Mouse (Mus musculus) CH12.LX (cell line): ENCODE measurements around the gene Ccdc158. TPM values are rescaled to one million over a fixed set of nuclear protein-coding genes. Genes with fewer than 3 reads are reported as not detected.
A peak's percentile ranks its signal among the peaks of the same experiment; 100 is the strongest.

Experiments
- DNase-seq: peaks from one replicate; pipeline ENCODE4 v3.0.0-alpha.2; 2013; ENCODE audit errors: extremely low read depth
- H3K27ac ChIP-seq: 2 replicates; pipeline ENCODE4 v1.5.1; 2012; ENCODE audit warnings: low read depth, mild to moderate bottlenecking, control low read depth, moderate library complexity; ENCODE audit not compliant: insufficient read depth
- H3K27me3 ChIP-seq: replicated peaks from 2 replicates; pipeline ENCODE3; 2012; ENCODE audit warnings: inconsistent platforms
- H3K36me3 ChIP-seq, 2 experiments: replicated peaks in 1 of 2; 2 replicates each; pipeline versions ENCODE3 to v1.6.1; 2012; ENCODE audit warnings: inconsistent platforms in 1 of 2, low read length in 1 of 2, mild to moderate bottlenecking in 1 of 2, mixed read lengths in 1 of 2, moderate library complexity in 1 of 2; ENCODE audit not compliant: control insufficient read depth in 1 of 2, insufficient read depth in 1 of 2
- H3K4me1 ChIP-seq, 2 experiments: 2 replicates each; pipeline ENCODE4 v1.6.1; 2012; ENCODE audit warnings: inconsistent platforms in 1 of 2, moderate library complexity in 1 of 2; ENCODE audit not compliant: insufficient read depth in 2 of 2, control insufficient read depth in 1 of 2
- H3K4me2 ChIP-seq: 2 replicates; pipeline ENCODE4 v1.6.1; 2012; ENCODE audit warnings: low read depth, mild to moderate bottlenecking, control low read depth; ENCODE audit not compliant: poor library complexity, insufficient read depth, severe bottlenecking
- H3K4me3 ChIP-seq, 3 experiments: fragments of 150-350 bp in 1 of 3; sonication (generic) in 1 of 3; replicated peaks in 1 of 3; 2 replicates each; pipeline versions ENCODE3 to v1.5.1; 2011 to 2012; ENCODE audit warnings: low read depth in 2 of 3, low read length in 2 of 3, mild to moderate bottlenecking in 2 of 3, moderate library complexity in 2 of 3, control low read depth in 1 of 3, improper control_type of control experiment in 1 of 3, inconsistent platforms in 1 of 3, mixed read lengths in 1 of 3; ENCODE audit not compliant: poor library complexity in 1 of 3
- H3K79me2 ChIP-seq: replicated peaks from 2 replicates; pipeline ENCODE4 v1.6.1; 2012; ENCODE audit warnings: mild to moderate bottlenecking, moderate library complexity; ENCODE audit not compliant: control insufficient read depth, poor library complexity, insufficient read depth, severe bottlenecking; ENCODE audit errors: extremely low read depth
- H3K9ac ChIP-seq: 2 replicates; pipeline ENCODE4 v1.6.1; 2012; ENCODE audit warnings: low read depth, mild to moderate bottlenecking, control low read depth, moderate library complexity; ENCODE audit not compliant: insufficient read depth
- H3K9me3 ChIP-seq: replicated peaks from 2 replicates; pipeline ENCODE3; 2012; ENCODE audit warnings: low read length, inconsistent platforms, mixed read lengths
- CHD1 ChIP-seq: IDR thresholded peaks from 2 replicates; pipeline ENCODE4 v1.6.1; 2012; ENCODE audit warnings: low read depth, low read length, improper control_type of control experiment, inconsistent platforms
- CHD2 ChIP-seq: IDR thresholded peaks from 2 replicates; pipeline ENCODE4 v1.6.1; 2011; ENCODE audit warnings: low read length, improper control_type of control experiment
- CTCF ChIP-seq, 2 experiments: IDR thresholded peaks in 1 of 2; conservative IDR thresholded peaks in 1 of 2; 2 replicates each; pipeline ENCODE4 v1.5.1; 2011 to 2012; ENCODE audit warnings: low read depth in 2 of 2, low read length in 2 of 2, improper control_type of control experiment in 1 of 2, inconsistent platforms in 1 of 2, mild to moderate bottlenecking in 1 of 2, moderate library complexity in 1 of 2
- E2F4 ChIP-seq: IDR thresholded peaks from 2 replicates; pipeline ENCODE4 v1.6.1; 2011; ENCODE audit warnings: low read depth, low read length, improper control_type of control experiment; ENCODE audit not compliant: insufficient replicate concordance
- ELF1 ChIP-seq: IDR thresholded peaks from 2 replicates; pipeline ENCODE4 v1.6.1; 2014; ENCODE audit warnings: low read depth, mild to moderate bottlenecking, inconsistent platforms, low read length, improper control_type of control experiment
- EP300 ChIP-seq: IDR thresholded peaks from 2 replicates; pipeline ENCODE4 v1.6.1; 2011; ENCODE audit warnings: low read length, improper control_type of control experiment
- ETS1 ChIP-seq: conservative IDR thresholded peaks from 2 replicates; pipeline ENCODE4 v1.6.1; 2012; ENCODE audit warnings: low read depth, mild to moderate bottlenecking, inconsistent platforms, low read length, improper control_type of control experiment, moderate library complexity
- GABPA ChIP-seq: IDR thresholded peaks from 2 replicates; pipeline ENCODE4 v1.6.1; 2012; ENCODE audit warnings: low read depth, low read length, improper control_type of control experiment, inconsistent platforms; ENCODE audit not compliant: insufficient replicate concordance
- IRF4 ChIP-seq: IDR thresholded peaks from 2 replicates; pipeline ENCODE4 v1.6.1; 2014; ENCODE audit warnings: low read depth, mild to moderate bottlenecking, inconsistent platforms, low read length, improper control_type of control experiment
- KAT2A ChIP-seq: IDR thresholded peaks from 2 replicates; pipeline ENCODE4 v1.6.1; 2012; ENCODE audit warnings: low read length, improper control_type of control experiment, inconsistent platforms; ENCODE audit not compliant: insufficient replicate concordance
- MAFK ChIP-seq: IDR thresholded peaks from 2 replicates; pipeline ENCODE4 v1.6.1; 2011; ENCODE audit warnings: low read length, improper control_type of control experiment; ENCODE audit not compliant: insufficient replicate concordance
- MAZ ChIP-seq: IDR thresholded peaks from 2 replicates; pipeline ENCODE4 v1.6.1; 2012; ENCODE audit warnings: low read depth, mild to moderate bottlenecking, inconsistent platforms, low read length, improper control_type of control experiment, moderate library complexity
- MEF2A ChIP-seq: IDR thresholded peaks from 2 replicates; pipeline ENCODE4 v1.6.1; 2014; ENCODE audit warnings: low read depth, mild to moderate bottlenecking, inconsistent platforms, low read length, improper control_type of control experiment, borderline replicate concordance
- PAX5 ChIP-seq: IDR thresholded peaks from 2 replicates; pipeline ENCODE4 v1.6.1; 2012; ENCODE audit warnings: low read length, inconsistent platforms, mixed read lengths
- POLR2A ChIP-seq: IDR thresholded peaks from 2 replicates; pipeline ENCODE4 v1.6.1; 2011; ENCODE audit warnings: low read depth, mild to moderate bottlenecking, improper control_type of control experiment, low read length
- RAD21 ChIP-seq: IDR thresholded peaks from 2 replicates; pipeline ENCODE4 v1.6.1; 2011; ENCODE audit warnings: low read depth, mild to moderate bottlenecking, low read length, improper control_type of control experiment, moderate library complexity
- RCOR1 ChIP-seq: conservative IDR thresholded peaks from 2 replicates; pipeline ENCODE4 v1.6.1; 2012; ENCODE audit warnings: low read depth, mild to moderate bottlenecking, inconsistent platforms, low read length, improper control_type of control experiment
- SMC3 ChIP-seq: IDR thresholded peaks from 2 replicates; pipeline ENCODE4 v1.6.1; 2011; ENCODE audit warnings: low read depth, low read length, improper control_type of control experiment
- USF1 ChIP-seq: IDR thresholded peaks from 2 replicates; pipeline ENCODE4 v1.6.1; 2014; ENCODE audit warnings: low read depth, mild to moderate bottlenecking, inconsistent platforms, low read length, improper control_type of control experiment
- USF2 ChIP-seq: conservative IDR thresholded peaks from 2 replicates; pipeline ENCODE4 v1.6.1; 2011; ENCODE audit warnings: low read depth, low read length, improper control_type of control experiment
- ZC3H11A ChIP-seq: IDR thresholded peaks from 2 replicates; pipeline ENCODE4 v1.6.1; 2012; ENCODE audit warnings: low read depth, mild to moderate bottlenecking, inconsistent platforms, low read length, improper control_type of control experiment
- ZNF384 ChIP-seq: IDR thresholded peaks from 2 replicates; pipeline ENCODE4 v1.6.1; 2012; ENCODE audit warnings: low read depth, low read length, improper control_type of control experiment, inconsistent platforms
- dilution Hi-C: fragments of 300-500 bp; cut with MboI; formaldehyde crosslinking; loops from 2 replicates; pipeline ENCODE4 v1.14.3; 2020; ENCODE audit warnings: low sequenced_read_pairs; ENCODE audit not compliant: extremely low pct_unique_long_range_greater_than_20kb, extremely low pct_ligation_motif_present
- in situ Hi-C: fragments of 300-500 bp; cut with MboI; formaldehyde crosslinking; loops from 3 replicates; pipeline ENCODE4 v1.14.3; 2019; ENCODE audit warnings: low sequenced_read_pairs, low pct_ligation_motif_present, low pct_unique_long_range_greater_than_20kb, mixed read lengths
- polyA plus RNA-seq: library from polyadenylated mRNA; unstranded; fragments of >175 nt; gene quantifications from 2 replicates; pipeline ENCODE4 v1.2.1, GENCODE M21; 2012; ENCODE audit warnings: low read depth; ENCODE audit not compliant: insufficient read length
- total RNA-seq, 2 experiments: library from RNA; depleted of rRNA; stranded (reverse); fragments of 300-350 nt in 1 of 2; fragments of >200 nt in 1 of 2; gene quantifications; 2 replicates each; pipeline ENCODE4 v1.2.3; 2012 to 2014

Gene Ccdc158
- total and polyA plus RNA-seq, 3 experiments = not detected

DNA sequence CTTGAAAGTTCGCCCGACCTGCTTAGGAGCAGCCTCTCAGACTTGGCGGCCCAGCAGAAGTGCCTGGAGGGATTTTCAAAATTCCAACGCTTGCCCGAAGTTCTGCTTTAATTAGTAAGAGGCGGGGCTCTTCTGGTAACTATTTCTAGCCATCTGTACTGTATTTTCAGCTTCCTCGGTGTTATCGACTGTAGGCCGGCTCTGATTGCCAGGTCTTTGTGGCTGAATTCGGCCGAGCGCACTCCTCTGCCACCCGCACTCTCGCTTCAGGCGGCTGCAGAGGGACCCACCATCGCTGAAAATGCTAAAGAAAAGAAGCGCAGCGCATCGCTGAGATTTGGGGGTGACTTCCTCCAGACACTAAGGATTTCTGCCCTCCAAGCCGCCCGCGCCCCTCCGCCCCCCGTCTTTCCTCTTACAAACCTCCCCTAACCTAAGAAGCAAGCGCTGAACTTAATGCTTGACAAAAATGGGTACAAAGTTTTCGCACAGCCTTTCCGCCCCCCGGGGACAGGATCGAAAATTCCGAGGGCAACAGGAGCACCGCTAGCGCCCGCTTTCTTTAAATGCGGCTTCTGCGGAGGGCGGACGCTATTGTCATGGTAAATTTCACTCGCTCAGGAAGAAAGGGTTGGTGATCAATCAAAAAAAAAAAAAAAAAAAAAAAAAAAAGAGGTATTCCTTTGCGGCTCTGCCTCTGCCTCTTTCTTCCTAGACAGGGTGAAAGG, 7.7 kb upstream of the Ccdc158 start:
- no peak for TF ChIP-seq SMC3
- no peak for TF ChIP-seq MAZ
- no peak for TF ChIP-seq GABPA
- TF ChIP-seq KAT2A = no peak
- TF ChIP-seq, all 38 proteins: peak for 0
- dilution Hi-C loops (no loop called here), in situ Hi-C loops (no loop called here)
- Histone ChIP-seq H3K79me2 (no peaks in the 10 kb centered on the region), H3K27ac (no peak overlapping the region), H3K27me3 (no peaks in the 10 kb centered on the region), H3K4me3 (no peak overlapping the region), H3K9ac (no peak overlapping the region), H3K36me3 (no peaks in the 10 kb centered on the region), H3K4me2 (no peak overlapping the region), H3K4me1 (peaks cover 1 to 7% of the 10 kb centered on the region in 2 experiments; a peak in 3 of 4 replicates), H3K9me3 (no peaks in the 10 kb centered on the region)
- no peak for DNase-seq

DNA sequence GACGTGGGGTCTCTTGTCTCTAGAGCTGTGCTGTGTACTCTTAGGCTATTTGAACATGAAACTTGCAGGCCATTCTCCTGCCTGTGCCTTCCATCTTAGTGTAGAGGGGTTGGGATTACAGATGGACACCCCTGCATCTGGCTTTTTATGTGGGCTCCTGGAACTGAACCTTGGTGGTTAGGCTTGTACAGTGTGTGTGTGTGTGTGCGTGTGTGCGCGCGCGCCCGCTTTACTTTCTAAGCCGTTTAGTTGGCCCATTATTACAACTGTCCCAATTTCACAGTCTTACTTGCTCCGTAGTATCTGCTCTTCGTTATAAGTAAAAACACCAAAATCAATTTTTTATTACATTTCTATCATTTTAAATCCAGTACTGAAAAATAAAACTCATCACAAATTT, 6.8 kb upstream of the Ccdc158 start:
- no peak overlapping the region for H3K27ac ChIP-seq
- DNase-seq = no peak
- no peaks in the 10 kb centered on the region for H3K79me2 ChIP-seq
- no peak overlapping the region for H3K4me2 ChIP-seq
- dilution Hi-C loops (no loop called here), in situ Hi-C loops (no loop called here)
- H3K9me3 ChIP-seq = no peaks in the 10 kb centered on the region
- no peak overlapping the region for H3K4me3 ChIP-seq
- no peak overlapping the region for H3K9ac ChIP-seq
- no peaks in the 10 kb centered on the region for H3K36me3 ChIP-seq
- H3K27me3 ChIP-seq = no peaks in the 10 kb centered on the region
- TF ChIP-seq IRF4 (no peak), RAD21 (no peak), EP300 (no peak), MAFK (no peak), CHD2 (no peak), RCOR1 (no peak), SMC3 (no peak), ELF1 (no peak), CHD1 (no peak), USF1 (no peak)
- TF ChIP-seq, all 38 proteins: peak for 0
- H3K4me1 ChIP-seq = no peaks in the 10 kb centered on the region

DNA sequence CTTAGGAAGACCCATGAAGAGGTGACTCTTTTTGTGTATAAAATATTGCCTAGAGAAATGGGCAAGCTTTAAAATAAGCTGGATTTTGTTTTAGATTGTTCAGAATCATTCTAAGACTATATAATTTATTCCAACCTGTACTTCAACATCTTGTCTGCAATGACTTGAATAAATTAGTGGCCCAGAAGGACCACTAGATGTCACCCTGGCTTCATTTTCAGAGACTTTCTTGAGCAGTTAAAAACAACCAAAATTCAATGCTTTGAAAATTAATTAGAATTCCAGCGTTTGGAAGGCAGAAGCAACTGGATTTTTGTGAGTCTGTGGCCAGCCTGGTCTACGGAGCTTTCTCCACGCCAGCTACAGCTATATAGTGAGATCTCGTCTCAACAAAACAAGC, 4.4 kb upstream of the Ccdc158 start:
- dilution Hi-C loops (no loop called here), in situ Hi-C loops (no loop called here)
- no peaks in the 10 kb centered on the region for H3K27me3 ChIP-seq
- H3K9ac ChIP-seq = no peak overlapping the region
- no peak overlapping the region for H3K4me2 ChIP-seq
- no peaks in the 10 kb centered on the region for H3K36me3 ChIP-seq
- no peak overlapping the region for H3K4me3 ChIP-seq
- no peaks in the 10 kb centered on the region for H3K9me3 ChIP-seq
- H3K4me1 ChIP-seq = no peaks in the 10 kb centered on the region
- peak; percentile 43 for DNase-seq
- TF ChIP-seq MEF2A = no peak
- TF ChIP-seq E2F4 = no peak
- no peak for TF ChIP-seq ETS1
- TF ChIP-seq CTCF (conservative IDR thresholded peaks at IDR 0.05 in 1 of 2, IDR thresholded peaks at IDR 0.05 in 1 of 2; ENCODE audit: low read depth in 2 of 2, low read length in 2 of 2) = peak; percentile 30 to 87; a peak in 3 of 4 replicates
- TF ChIP-seq PAX5 = no peak
- TF ChIP-seq CHD1 = no peak
- no peak for TF ChIP-seq ZNF384
- TF ChIP-seq POLR2A = no peak
- no peak for TF ChIP-seq RCOR1
- no peak for TF ChIP-seq USF2
- peak; percentile 41 for TF ChIP-seq ZC3H11A
- peak; percentile 77 for TF ChIP-seq SMC3
- peak; percentile 89 for TF ChIP-seq RAD21
- no peak overlapping the region for H3K27ac ChIP-seq
- H3K79me2 ChIP-seq = no peaks in the 10 kb centered on the region
